Mouse (Mus musculus) layer of hippocampus, adult 11-12 months (tissue): ENCODE data around the gene Bhlhe40.

Experiments used
- DNase-seq: peaks from one replicate; pipeline ENCODE4 v3.0.0; 2022; ENCODE audit warnings: low spot score

Bhlhe40 gene

GRCm38 (mm10) chr6:108660206-108660877 lies at the start of gene Bhlhe40:
Gene Bhlhe40 (plus strand): TSS chr6:108660629.
- DNase-seq = peak; percentile 93

- DNase-seq = no peak
Observed at GRCm38 (mm10) chr6:108611663-108612062, 48.8 kb upstream of the Bhlhe40 start.

- DNase-seq = no peak
Observed at GRCm38 (mm10) chr6:108618025-108618424, 42.4 kb upstream of the Bhlhe40 start.

- DNase-seq = no peak
Observed at GRCm38 (mm10) chr6:108623028-108623565, 37.3 kb upstream of the Bhlhe40 start.

GRCm38 (mm10) chr6:108624915-108625314 lies 35.5 kb upstream of the Bhlhe40 start:
- no peak for DNase-seq

GRCm38 (mm10) chr6:108630701-108631100 lies 29.7 kb upstream of the Bhlhe40 start:
- DNase-seq = no peak

GRCm38 (mm10) chr6:108638157-108638833 lies 22.1 kb upstream of the Bhlhe40 start:
- DNase-seq = no peak

GRCm38 (mm10) chr6:108642020-108642419 lies 18.4 kb upstream of the Bhlhe40 start:
- no peak for DNase-seq

GRCm38 (mm10) chr6:108643035-108643434 lies 17.4 kb upstream of the Bhlhe40 start:
- DNase-seq = no peak

GRCm38 (mm10) chr6:108644311-108644710 lies 16.1 kb upstream of the Bhlhe40 start:
- DNase-seq = no peak

- DNase-seq = no peak
Observed at GRCm38 (mm10) chr6:108647094-108647493, 13.3 kb upstream of the Bhlhe40 start.

GRCm38 (mm10) chr6:108648072-108648471 lies 12.4 kb upstream of the Bhlhe40 start:
- no peak for DNase-seq

- DNase-seq = no peak
Observed at GRCm38 (mm10) chr6:108655861-108656260, 4.6 kb upstream of the Bhlhe40 start.

- DNase-seq = no peak
Observed at GRCm38 (mm10) chr6:108658051-108658415, 2.4 kb upstream of the Bhlhe40 start.

- no peak for DNase-seq
Observed at GRCm38 (mm10) chr6:108658416-108659201, 1.8 kb upstream of the Bhlhe40 start.

- DNase-seq = peak; percentile 97
Observed at GRCm38 (mm10) chr6:108659221-108659725, 1.2 kb upstream of the Bhlhe40 start.

GRCm38 (mm10) chr6:108659726-108660205 lies 663 bp upstream of the Bhlhe40 start:
- DNase-seq = peak; percentile 90

- no peak for DNase-seq
Observed at GRCm38 (mm10) chr6:108660878-108661389, 505 bp downstream of the Bhlhe40 start.

GRCm38 (mm10) chr6:108661412-108661811 lies 983 bp downstream of the Bhlhe40 start:
- peak; percentile 95 for DNase-seq

- no peak for DNase-seq
Observed at GRCm38 (mm10) chr6:108661890-108662289, 1.5 kb downstream of the Bhlhe40 start.

GRCm38 (mm10) chr6:108662314-108663240 lies 2.1 kb downstream of the Bhlhe40 start:
- DNase-seq = peak; percentile 9
